Mouse (Mus musculus) Patski (cell line): Measurements from ENCODE around the gene Nrn1. TPM values are rescaled to one million over a fixed set of nuclear protein-coding genes. Genes with fewer than 3 reads are reported as not detected.

Source experiments
- ATAC-seq: fragments of 100-300 bp; one replicate; pipeline ENCODE4 v1.8.0; 2021
- CTCF ChIA-PET: fragments of 350-600 bp; sonication (Branson Sonifier 250); formaldehyde crosslinking; loops from one replicate; lab custom pipeline; 2022; ENCODE audit warnings: inconsistent platforms; lab: Charles Lee
- POLR2A ChIA-PET: fragments of 350-600 bp; sonication (Branson Sonifier 250); formaldehyde crosslinking; loops from one replicate; lab custom pipeline; 2022; ENCODE audit warnings: antibody characterized with exemption, inconsistent platforms; lab: Charles Lee
- DNase-seq: peaks from one replicate; pipeline ENCODE4 v3.0.0-alpha.2; 2011; ENCODE audit warnings: low read depth, low spot score
- H3K27me3 ChIP-seq: fragments of 371-371 bp; one replicate; pipeline ENCODE4 v1.5.1; 2021
- CTCF ChIP-seq: fragments of 100-300 bp; IDR thresholded peaks from one replicate; pipeline ENCODE4 v1.5.1; 2021
- in situ Hi-C: fragments of 300-500 bp; cut with MboI; formaldehyde crosslinking; loops from 3 replicates; pipeline ENCODE4 v1.11.1; 2018; ENCODE audit warnings: low pct_unique_long_range_greater_than_20kb, mixed read lengths
- polyA plus RNA-seq: library from polyadenylated mRNA; unstranded; gene quantifications from one replicate; pipeline ENCODE4 v1.2.3, GENCODE M21; 2021

The Nrn1 gene
- 0.05 TPM for polyA plus RNA-seq

GRCm38 (mm10) chr13:36734731-36735571 is at the start of gene Nrn1:
Gene Nrn1, minus strand, starts transcription at chr13:36735131.
- in situ Hi-C loops, result no loop called here
- ChIA-PET CTCF (no interaction called here), POLR2A (no interaction called here)
- TF ChIP-seq CTCF, result no peak
- DNase-seq (no peak), ATAC-seq (no peak)
- peaks cover 5% of the 10 kb centered on the region for H3K27me3 ChIP-seq

- ChIA-PET CTCF (no interaction called here), POLR2A (no interaction called here)
- ATAC-seq (no peak), DNase-seq (no peak)
- in situ Hi-C loops, result loop anchor here (10.0 to 25.0 kb wide), 3 partner anchors 492 to 767 kb away; no protein-coding TSS in a partner anchor
- TF ChIP-seq CTCF, result no peak
- H3K27me3 ChIP-seq, result no peaks in the 10 kb centered on the region
These were observed 44.7 kb upstream of the Nrn1 start for GRCm38 (mm10) chr13:36779626-36780025.

- TF ChIP-seq CTCF, result no peak
- no peak for DNase-seq
- ChIA-PET POLR2A (no interaction called here), CTCF (no interaction called here)
- H3K27me3 ChIP-seq, result peaks cover 13% of the 10 kb centered on the region
- in situ Hi-C loops, result no loop called here
- no peak for ATAC-seq
These were observed 31.9 kb upstream of the Nrn1 start for GRCm38 (mm10) chr13:36766801-36767200.

- peaks cover 13% of the 10 kb centered on the region for H3K27me3 ChIP-seq
- CTCF ChIA-PET, result no interaction called here
- TF ChIP-seq CTCF, result no peak
- POLR2A ChIA-PET, result no interaction called here
- ATAC-seq, result no peak
- no peak for DNase-seq
- in situ Hi-C loops, result no loop called here
These were observed 16.9 kb upstream of the Nrn1 start for GRCm38 (mm10) chr13:36751861-36752260.

GRCm38 (mm10) chr13:36750056-36750455 is 15.1 kb upstream of the Nrn1 start:
- H3K27me3 ChIP-seq, result no peaks in the 10 kb centered on the region
- in situ Hi-C loops, result no loop called here
- ATAC-seq, result no peak
- peak; percentile 10 for DNase-seq
- ChIA-PET POLR2A (no interaction called here), CTCF (no interaction called here)
- TF ChIP-seq CTCF, result no peak

GRCm38 (mm10) chr13:36736619-36736996 is 1.7 kb upstream of the Nrn1 start:
- peaks cover 5% of the 10 kb centered on the region for H3K27me3 ChIP-seq
- ChIA-PET CTCF (no interaction called here), POLR2A (no interaction called here)
- DNase-seq (no peak), ATAC-seq (no peak)
- TF ChIP-seq CTCF, result no peak
- in situ Hi-C loops, result no loop called here

GRCm38 (mm10) chr13:36735901-36736618 is 1.1 kb upstream of the Nrn1 start:
- POLR2A ChIA-PET, result no interaction called here
- DNase-seq (no peak), ATAC-seq (no peak)
- in situ Hi-C loops, result no loop called here
- no peak for TF ChIP-seq CTCF
- H3K27me3 ChIP-seq, result peaks cover 5% of the 10 kb centered on the region
- CTCF ChIA-PET, result no interaction called here

- ATAC-seq (no peak), DNase-seq (no peak)
- ChIA-PET CTCF (no interaction called here), POLR2A (no interaction called here)
- H3K27me3 ChIP-seq, result peaks cover 5% of the 10 kb centered on the region
- no peak for TF ChIP-seq CTCF
- in situ Hi-C loops, result no loop called here
These were observed 791 bp downstream of the Nrn1 start for GRCm38 (mm10) chr13:36733989-36734690.

GRCm38 (mm10) chr13:36733566-36733965 is 1.4 kb downstream of the Nrn1 start:
- peaks cover 5% of the 10 kb centered on the region for H3K27me3 ChIP-seq
- no peak for TF ChIP-seq CTCF
- ChIA-PET CTCF (no interaction called here), POLR2A (interaction anchor here (0.6 kb wide), 1 partner anchor 640 kb away, joined by 3 read pairs; no protein-coding TSS in a partner anchor)
- in situ Hi-C loops, result no loop called here
- DNase-seq, result no peak
- no peak for ATAC-seq

- CTCF ChIA-PET, result no interaction called here
- DNase-seq (no peak), ATAC-seq (no peak)
- H3K27me3 ChIP-seq, result peaks cover 5% of the 10 kb centered on the region
- POLR2A ChIA-PET, result interaction anchor here (0.6 kb wide), 1 partner anchor 639 kb away, joined by 3 read pairs; no protein-coding TSS in a partner anchor
- no peak for TF ChIP-seq CTCF
- in situ Hi-C loops, result no loop called here
These were observed 1.9 kb downstream of the Nrn1 start for GRCm38 (mm10) chr13:36732891-36733490.
